In genomic region chr13:31327511-31327951, GRCm38 (mm10) we compare ENCODE assay signal across 18 mouse cellular contexts.
DNase-seq lines count a peak whose midpoint lies in the region; ATAC-seq lines count a peak whose summit lies in the region.
"Had no signal": no experiment of that assay in that cellular context is flagged by ENCODE, and none has a peak within 500 bp of the region (broad histone marks: within the 10 kb centered on the region; RNA-seq: fewer than 3 reads in every experiment).

No protein-coding gene starts in this region.

- 84% methylated on average over 7 of the region's 7 CpGs for whole genome bisulfite sequencing in midbrain, embryonic 11.5 days
- WGBS in midbrain, embryonic 15.5 days: 84% methylated on average over 7 of the region's 7 CpGs
- 59% methylated on average over 7 of the region's 7 CpGs for WGBS in intestine, embryonic 16.5 days
- 71% methylated on average over 7 of the region's 7 CpGs for WGBS in hindbrain, embryonic 13.5 days

- no peaks in the 10 kb centered on the region for H3K4me1 ChIP-seq in midbrain, embryonic 11.5 days (ENCODE audit: control insufficient read depth, insufficient read depth, low read length)
- H3K4me1 ChIP-seq in midbrain, embryonic 15.5 days: no peaks in the 10 kb centered on the region
- peaks cover 20% of the 10 kb centered on the region for H3K4me1 ChIP-seq in intestine, embryonic 16.5 days (ENCODE audit: control insufficient read depth, insufficient read depth, low read length)
- H3K4me1 ChIP-seq in hindbrain, embryonic 13.5 days (replicated peaks): 0 out of 2 replicates have a peak, but pooled peaks cover 3% of the 10 kb centered on the region
- H3K4me1 ChIP-seq: embryonic facial prominence, embryonic 15.5 days; forebrain, embryonic 12.5 days; neural tube, embryonic 12.5 days had no signal

- DNase-seq in adrenal gland, adult (ENCODE audit: inconsistent age in 2 of 2, low spot score in 1 of 2): peak; percentile 64 to 80
- DNase-seq in adrenal gland, postnatal 10 days: no peak
- peak; percentile 60 for DNase-seq in midbrain, embryonic 11.5 days (ENCODE audit: low spot score, missing footprints)
- peak; percentile 62 for DNase-seq in urinary bladder, postnatal 25 days (ENCODE audit: low spot score)
- DNase-seq: gastrocnemius, postnatal 36 days; kidney, adult 11 months; liver, postnatal 0 days had no signal

- H3K27ac ChIP-seq in midbrain, embryonic 11.5 days (ENCODE audit: low read depth, low read length): no peak overlapping the region
- H3K27ac ChIP-seq in midbrain, embryonic 15.5 days: no peak overlapping the region
- H3K27ac ChIP-seq in intestine, embryonic 16.5 days (ENCODE audit: low read length): no peak overlapping the region
- H3K27ac ChIP-seq in hindbrain, embryonic 13.5 days: no peak overlapping the region
- H3K27ac ChIP-seq: embryonic facial prominence, embryonic 15.5 days; forebrain, embryonic 12.5 days; heart, embryonic 13.5 days; hindbrain, embryonic 10.5 days; limb, embryonic 15.5 days; neural tube, embryonic 12.5 days had no signal

- H3K4me3 ChIP-seq in midbrain, embryonic 11.5 days (ENCODE audit: low read depth, low read length): no peak overlapping the region
- H3K4me3 ChIP-seq in midbrain, embryonic 15.5 days: no peak overlapping the region
- no peak overlapping the region for H3K4me3 ChIP-seq in intestine, embryonic 16.5 days (ENCODE audit: low read length)
- H3K4me3 ChIP-seq in hindbrain, embryonic 13.5 days: no peak overlapping the region
- H3K4me3 ChIP-seq: embryonic facial prominence, embryonic 15.5 days; forebrain, embryonic 12.5 days; heart, embryonic 13.5 days; hindbrain, embryonic 10.5 days; limb, embryonic 15.5 days; neural tube, embryonic 12.5 days had no signal

- H3K9me3 ChIP-seq in midbrain, embryonic 11.5 days (ENCODE audit: control insufficient read depth, low read length): no peaks in the 10 kb centered on the region
- H3K9me3 ChIP-seq in midbrain, embryonic 15.5 days: no peaks in the 10 kb centered on the region
- H3K9me3 ChIP-seq in intestine, embryonic 16.5 days (ENCODE audit: control insufficient read depth, low read length): no peaks in the 10 kb centered on the region
- no peaks in the 10 kb centered on the region for H3K9me3 ChIP-seq in hindbrain, embryonic 13.5 days
- H3K9me3 ChIP-seq: embryonic facial prominence, embryonic 15.5 days; forebrain, embryonic 12.5 days; heart, embryonic 13.5 days; hindbrain, embryonic 10.5 days; limb, embryonic 15.5 days; neural tube, embryonic 12.5 days had no signal

- no peak for ATAC-seq in midbrain, embryonic 11.5 days (ENCODE audit: low FRiP score)
- ATAC-seq in midbrain, embryonic 15.5 days (replicated peaks): no peak
- peak; percentile 50; the same call in 1 of the 2 replicates for ATAC-seq in intestine, embryonic 16.5 days
- ATAC-seq in hindbrain, embryonic 13.5 days (ENCODE audit: low FRiP score): no peak
- ATAC-seq in granulocyte monocyte progenitor cell, adult 5-6 weeks (replicated peaks; ENCODE audit: poor library complexity, severe bottlenecking): no peak
- ATAC-seq: liver, postnatal 0 days; Patski had no signal

- H3K36me3 ChIP-seq in midbrain, embryonic 11.5 days (ENCODE audit: control insufficient read depth, insufficient read depth, low read length): no peaks in the 10 kb centered on the region
- H3K36me3 ChIP-seq in midbrain, embryonic 15.5 days (replicated peaks): no peaks in the 10 kb centered on the region
- H3K36me3 ChIP-seq in intestine, embryonic 16.5 days (ENCODE audit: control insufficient read depth, insufficient read depth, low read length): no peaks in the 10 kb centered on the region
- no peaks in the 10 kb centered on the region for H3K36me3 ChIP-seq in hindbrain, embryonic 13.5 days
- H3K36me3 ChIP-seq: embryonic facial prominence, embryonic 15.5 days; forebrain, embryonic 12.5 days; heart, embryonic 13.5 days; hindbrain, embryonic 10.5 days; limb, embryonic 15.5 days; neural tube, embryonic 12.5 days had no signal

- no peaks in the 10 kb centered on the region for H3K27me3 ChIP-seq in midbrain, embryonic 11.5 days (ENCODE audit: control insufficient read depth, insufficient read depth, low read length)
- H3K27me3 ChIP-seq in midbrain, embryonic 15.5 days (replicated peaks): no peaks in the 10 kb centered on the region
- peaks cover 9% of the 10 kb centered on the region for H3K27me3 ChIP-seq in intestine, embryonic 16.5 days (replicated peaks; ENCODE audit: control insufficient read depth, insufficient read depth, low read length)
- no peaks in the 10 kb centered on the region for H3K27me3 ChIP-seq in hindbrain, embryonic 13.5 days
- H3K27me3 ChIP-seq: embryonic facial prominence, embryonic 15.5 days; forebrain, embryonic 12.5 days; limb, embryonic 15.5 days; neural tube, embryonic 12.5 days; Patski had no signal

- H3K9ac ChIP-seq in midbrain, embryonic 11.5 days (ENCODE audit: low read length): no peak overlapping the region
- no peak overlapping the region for H3K9ac ChIP-seq in midbrain, embryonic 15.5 days
- H3K9ac ChIP-seq in intestine, embryonic 16.5 days (ENCODE audit: low read depth, low read length): no peak overlapping the region
- H3K9ac ChIP-seq in hindbrain, embryonic 13.5 days: no peak overlapping the region
- H3K9ac ChIP-seq: embryonic facial prominence, embryonic 15.5 days; forebrain, embryonic 12.5 days; heart, embryonic 13.5 days; limb, embryonic 15.5 days; liver, postnatal 0 days; neural tube, embryonic 12.5 days had no signal

- no peak overlapping the region for H3K4me2 ChIP-seq in midbrain, embryonic 11.5 days
- H3K4me2 ChIP-seq in midbrain, embryonic 15.5 days: no peak overlapping the region
- no peak overlapping the region for H3K4me2 ChIP-seq in intestine, embryonic 16.5 days (ENCODE audit: low read depth, low read length)
- no peak overlapping the region for H3K4me2 ChIP-seq in hindbrain, embryonic 13.5 days
- H3K4me2 ChIP-seq: embryonic facial prominence, embryonic 15.5 days; forebrain, embryonic 12.5 days; heart, embryonic 13.5 days; limb, embryonic 15.5 days; neural tube, embryonic 12.5 days had no signal
